Mouse (Mus musculus) limb, embryonic 11.5 days (tissue): Measurements from ENCODE around the gene Prpsap1. TPM values are rescaled to one million over a fixed set of nuclear protein-coding genes. Genes with fewer than 3 reads are reported as not detected.

Experiments
- ATAC-seq: fragments of 200-750 bp; cut with Nextera tagmentation; 2 replicates; pipeline ENCODE4 v1.8.0; 2017; ENCODE audit warnings: low read depth; ENCODE audit not compliant: insufficient number of reproducible peaks, low FRiP score, low TSS enrichment
- DNase-seq: peaks from one replicate; pipeline ENCODE4 v3.0.0-alpha.2; 2015; ENCODE audit warnings: low spot score
- H3K27ac ChIP-seq: fragments of 300-500 bp; sonication (generic); replicated peaks from 2 replicates; pipeline ENCODE4 v1.5.1; 2014; ENCODE audit warnings: low read depth, mild to moderate bottlenecking, low read length
- H3K27me3 ChIP-seq: fragments of 300-500 bp; sonication (generic); 2 replicates; pipeline ENCODE4 v1.6.1; 2014; ENCODE audit warnings: mild to moderate bottlenecking, low read length, mixed read lengths; ENCODE audit not compliant: control insufficient read depth, insufficient read depth
- H3K36me3 ChIP-seq: fragments of 300-500 bp; sonication (generic); 2 replicates; pipeline ENCODE4 v1.6.1; 2014; ENCODE audit warnings: mild to moderate bottlenecking, low read length, moderate library complexity, mixed read lengths; ENCODE audit not compliant: control insufficient read depth, insufficient read depth
- H3K4me1 ChIP-seq: fragments of 300-500 bp; sonication (generic); 2 replicates; pipeline ENCODE4 v1.6.1; 2014; ENCODE audit warnings: low read length, mixed read lengths; ENCODE audit not compliant: control insufficient read depth, insufficient read depth
- H3K4me2 ChIP-seq: fragments of 300-500 bp; sonication (generic); 2 replicates; pipeline ENCODE4 v1.6.1; 2014; ENCODE audit warnings: low read depth, mild to moderate bottlenecking, moderate library complexity; ENCODE audit not compliant: severe bottlenecking
- H3K4me3 ChIP-seq: fragments of 300-500 bp; sonication (generic); 2 replicates; pipeline ENCODE4 v1.5.1; 2014; ENCODE audit warnings: low read depth, low read length
- H3K9ac ChIP-seq: fragments of 300-500 bp; sonication (generic); 2 replicates; pipeline ENCODE4 v1.6.1; 2014; ENCODE audit warnings: mild to moderate bottlenecking, low read length
- H3K9me3 ChIP-seq: fragments of 300-500 bp; sonication (generic); 2 replicates; pipeline ENCODE4 v1.6.1; 2016; ENCODE audit warnings: low read length; ENCODE audit not compliant: control insufficient read depth
- WGBS: fragments of 180-500 bp; shearing (Covaris S2); extraction: QIAGEN DNeasy Blood & Tissue Kit; methylation state at CpG from one replicate; pipeline ENCODE4 v1.1.7; 2014; 5-methylcytosine and 5-hydroxymethylcytosine counted together
- polyA plus RNA-seq: library from polyadenylated mRNA; unstranded; fragments of >200 nt; fragmentation: Nextera tagmentation; extraction: Ambion mirVana; gene quantifications from 2 replicates; pipeline ENCODE4 v1.2.1, GENCODE M21; 2014

Gene Prpsap1
- polyA plus RNA-seq, 1 experiment from 2014 or later = 183 TPM

DNA sequence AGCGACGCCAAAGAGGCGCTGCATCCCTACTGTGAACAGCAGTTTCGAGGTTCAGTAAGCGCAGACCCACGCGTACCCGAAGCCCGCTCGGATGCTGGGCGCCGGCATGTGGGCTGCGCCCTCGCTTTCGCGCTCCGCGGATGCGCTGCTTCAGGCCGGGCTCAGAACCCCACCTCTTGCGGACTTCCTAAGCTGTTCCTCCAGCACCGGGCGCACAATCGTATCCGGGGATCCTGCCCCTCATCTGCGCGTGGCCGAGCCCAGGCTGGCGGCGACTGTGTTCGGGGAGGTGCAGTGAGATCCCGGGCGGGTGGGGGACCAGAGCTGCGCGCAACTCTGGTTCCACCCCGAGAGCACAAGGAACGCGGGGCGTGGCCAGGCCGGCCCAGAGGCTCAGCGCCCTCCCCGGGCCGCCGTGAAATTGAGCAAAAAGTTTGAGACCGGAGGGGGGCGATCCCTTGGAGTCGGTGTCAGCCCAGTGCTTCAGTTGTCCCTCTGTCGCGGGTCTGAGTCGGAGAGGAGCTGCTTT, 38.9 kb upstream of the Prpsap1 start:
- ATAC-seq = peak; percentile 50; the same call in 1 of the 2 replicates
- Histone ChIP-seq H3K4me3 (peak overlapping the region; percentile 41), H3K4me2 (peak overlapping the region; percentile 75), H3K27ac (no peak overlapping the region), H3K9me3 (no peaks in the 10 kb centered on the region), H3K9ac (peak overlapping the region; percentile 30), H3K36me3 (no peaks in the 10 kb centered on the region), H3K27me3 (peaks cover 50% of the 10 kb centered on the region), H3K4me1 (peaks cover 28% of the 10 kb centered on the region)
- peak; percentile 77 for DNase-seq
- WGBS = under 1% methylated on average over 50 of the region's 50 CpGs

GRCm38 (mm10) chr11:116532262-116532809, 38.3 kb upstream of the Prpsap1 start:
- H3K27me3 ChIP-seq = peaks cover 50% of the 10 kb centered on the region
- H3K9ac ChIP-seq = peak overlapping the region; percentile 30
- ATAC-seq (0 out of 2 replicates have a peak, but pooled peaks have one; percentile 23), DNase-seq (peak; percentile 72)
- no peak overlapping the region for H3K27ac ChIP-seq
- no peaks in the 10 kb centered on the region for H3K9me3 ChIP-seq
- peak overlapping the region; percentile 75 for H3K4me2 ChIP-seq
- H3K4me1 ChIP-seq = peaks cover 28% of the 10 kb centered on the region
- H3K36me3 ChIP-seq = no peaks in the 10 kb centered on the region
- under 1% methylated on average over 30 of the region's 30 CpGs for WGBS
- H3K4me3 ChIP-seq = peak overlapping the region; percentile 41

- peaks cover 28% of the 10 kb centered on the region for H3K4me1 ChIP-seq
- 0 out of 2 replicates have a peak overlapping the region, but pooled peaks have one; percentile 17 for H3K9ac ChIP-seq
- H3K4me3 ChIP-seq = peak overlapping the region; percentile 41
- H3K36me3 ChIP-seq = no peaks in the 10 kb centered on the region
- H3K9me3 ChIP-seq = no peaks in the 10 kb centered on the region
- H3K4me2 ChIP-seq = peak overlapping the region; percentile 75
- WGBS = 5% methylated on average over 48 of the region's 48 CpGs
- ATAC-seq (no peak), DNase-seq (peak; percentile 56)
- H3K27me3 ChIP-seq = peaks cover 50% of the 10 kb centered on the region
- H3K27ac ChIP-seq = no peak overlapping the region
Measured at GRCm38 (mm10) chr11:116531371-116532191, 37.6 kb upstream of the Prpsap1 start.

DNA sequence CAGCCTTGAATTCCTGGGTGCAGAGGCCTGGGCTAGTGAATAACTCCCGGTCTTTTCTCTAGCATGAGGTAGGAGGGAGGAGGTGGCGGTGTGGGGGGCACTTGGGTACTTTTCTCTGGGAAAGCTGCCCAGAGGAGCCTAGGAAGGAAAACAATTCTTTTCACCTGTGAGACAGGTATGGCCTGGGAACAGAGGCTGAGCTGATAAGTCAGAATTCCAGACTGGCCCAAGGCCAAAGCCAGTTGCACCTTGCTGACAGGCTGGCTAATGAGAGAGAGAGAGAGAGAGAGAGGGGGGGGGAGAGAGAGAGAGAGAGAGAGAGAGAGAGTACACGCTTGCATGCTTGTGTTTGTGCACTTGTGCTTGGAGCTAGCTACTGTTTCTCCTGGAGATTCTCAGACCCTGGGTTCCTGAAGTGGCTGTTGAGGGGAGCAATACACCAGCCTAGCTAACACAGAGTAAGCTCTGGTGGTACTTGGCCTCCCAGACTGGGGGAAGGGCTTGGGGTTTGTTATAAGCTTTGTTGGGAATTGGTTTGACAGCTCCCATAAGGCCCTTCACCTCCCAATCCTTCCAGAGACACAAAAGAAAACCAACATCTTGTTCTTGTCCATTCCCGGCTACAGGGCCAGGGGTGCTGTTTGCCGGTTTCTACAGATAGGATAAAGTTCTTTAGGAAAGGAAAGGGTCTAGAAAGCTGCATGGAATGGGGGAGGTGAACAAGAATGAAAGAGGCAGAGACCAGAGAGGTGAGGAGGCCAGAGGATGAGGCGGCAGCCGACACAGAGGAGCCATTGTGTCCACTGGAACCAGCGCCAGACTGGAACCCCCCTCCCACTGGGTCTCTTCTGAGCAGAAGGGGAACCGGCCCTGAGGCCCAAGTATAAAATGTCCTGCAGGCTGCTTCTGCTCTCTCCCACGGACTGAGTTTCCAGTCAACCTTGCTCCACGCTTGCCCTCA, 36.5 kb upstream of the Prpsap1 start, which contains the start of gene Sphk1:
Sphk1 (plus strand) TSS at position 739 of the 961 bp plus-strand sequence.
- peak within 1 kb of the TSS; percentile 41 for H3K4me3 ChIP-seq
- H3K27ac ChIP-seq = no peak within 1 kb of the TSS
- H3K9ac ChIP-seq = 0 out of 2 replicates have a peak within 1 kb of the TSS, but pooled peaks have one; percentile 17
- H3K27me3 ChIP-seq = peaks cover 49% of the 10 kb centered on the region
- H3K4me1 ChIP-seq = peaks cover 28% of the 10 kb centered on the region
- no peak for ATAC-seq
- 37% methylated on average over 11 of the region's 11 CpGs for WGBS
- DNase-seq = peak; percentile 56
- H3K4me2 ChIP-seq = peak within 1 kb of the TSS; percentile 75
- H3K36me3 ChIP-seq = no peaks in the 10 kb centered on the region
- H3K9me3 ChIP-seq = no peaks in the 10 kb centered on the region

DNA sequence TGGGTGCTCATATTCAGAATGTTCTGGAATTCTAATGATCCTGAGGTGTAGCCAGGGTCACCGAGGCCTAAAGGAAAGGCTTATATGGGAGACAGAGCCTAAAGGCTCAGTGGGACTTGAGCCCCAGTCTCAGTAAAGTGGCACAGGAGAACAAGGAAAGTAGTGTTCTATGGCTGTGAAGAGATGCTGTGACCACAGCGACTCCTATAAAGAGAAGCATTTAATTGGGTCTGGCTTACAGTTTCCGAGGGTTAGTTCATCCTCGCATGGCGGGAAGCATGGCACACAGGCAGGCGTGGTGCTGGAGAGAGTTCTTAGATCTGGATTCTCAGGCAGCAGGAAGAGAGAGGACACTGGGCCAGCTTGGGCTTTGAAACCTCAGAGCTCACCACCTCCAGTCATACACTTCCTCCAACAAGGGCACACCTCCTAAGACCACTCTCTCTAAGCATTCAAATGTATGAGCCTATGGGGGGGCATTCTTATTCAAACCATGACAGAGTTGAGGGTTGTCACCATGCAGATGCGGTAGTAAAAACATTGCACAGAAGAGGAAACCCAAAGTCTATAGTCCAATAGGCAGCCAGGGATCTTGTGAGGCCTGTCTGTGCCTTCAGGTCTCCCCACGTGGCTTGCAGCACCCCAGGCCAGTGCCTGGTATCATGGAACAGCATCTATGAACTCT, 34.8 kb upstream of the Prpsap1 start:
- H3K4me1 ChIP-seq = peaks cover 26% of the 10 kb centered on the region
- no peak overlapping the region for H3K9ac ChIP-seq
- no peaks in the 10 kb centered on the region for H3K36me3 ChIP-seq
- no peak overlapping the region for H3K4me2 ChIP-seq
- DNase-seq (no peak), ATAC-seq (no peak)
- WGBS = 80% methylated on average over 8 of the region's 8 CpGs
- peaks cover 39% of the 10 kb centered on the region for H3K27me3 ChIP-seq
- no peak overlapping the region for H3K27ac ChIP-seq
- no peak overlapping the region for H3K4me3 ChIP-seq
- no peaks in the 10 kb centered on the region for H3K9me3 ChIP-seq

- 48% methylated on average over 5 of the region's 5 CpGs for WGBS
- Histone ChIP-seq H3K27me3 (no peaks in the 10 kb centered on the region), H3K4me3 (no peak overlapping the region), H3K9me3 (no peaks in the 10 kb centered on the region), H3K36me3 (no peaks in the 10 kb centered on the region), H3K9ac (no peak overlapping the region; the same call in 1 of the 2 replicates), H3K27ac (no peak overlapping the region), H3K4me1 (0 out of 2 replicates have a peak, but pooled peaks cover 3% of the 10 kb centered on the region), H3K4me2 (no peak overlapping the region)
- no peak for ATAC-seq
- no peak for DNase-seq
Measured at GRCm38 (mm10) chr11:116523699-116524189, 29.7 kb upstream of the Prpsap1 start.

DNA sequence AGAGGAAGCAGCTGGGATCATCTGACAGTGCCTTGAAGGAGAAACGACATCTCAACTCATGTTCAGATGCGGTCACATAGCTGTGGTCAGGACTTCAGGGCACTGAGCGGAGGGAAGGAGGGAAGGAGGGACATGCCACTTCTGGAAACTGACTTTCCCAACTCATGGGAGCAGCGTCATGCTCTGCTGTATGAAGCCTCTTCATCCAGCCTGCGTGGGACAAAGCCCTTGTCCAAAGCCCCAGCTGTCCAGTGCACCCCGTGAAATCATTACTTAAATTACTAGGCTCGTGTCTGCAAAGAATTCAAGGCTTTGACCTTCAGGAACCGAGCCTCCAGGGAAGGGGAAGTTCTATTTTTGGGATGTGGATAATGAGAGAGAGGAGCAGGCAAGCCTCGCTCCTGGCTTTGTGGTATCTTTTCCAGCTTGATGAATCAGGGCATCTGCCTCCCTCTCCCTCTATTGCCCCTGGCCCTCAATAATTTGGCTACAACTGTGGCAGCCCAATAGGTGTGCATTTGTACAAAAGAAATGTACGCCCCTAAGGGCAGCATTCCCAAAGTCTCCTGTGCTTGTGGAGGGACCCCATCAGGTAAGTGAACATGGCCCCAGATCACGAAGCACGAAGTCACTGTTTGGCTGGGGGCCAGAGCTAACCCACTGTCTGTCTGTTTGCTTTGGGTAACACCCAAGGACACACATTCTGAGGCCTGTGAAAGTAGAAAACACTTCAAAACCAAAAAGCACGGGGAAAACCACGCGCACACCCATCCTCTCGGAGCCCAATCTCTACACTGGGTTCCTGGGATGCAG, 29.1 kb upstream of the Prpsap1 start:
- H3K9ac ChIP-seq = no peak overlapping the region; the same call in 1 of the 2 replicates
- ATAC-seq = no peak

More for the DNA sequence above, 29.1 kb upstream of the Prpsap1 start:
- no peak overlapping the region for H3K27ac ChIP-seq
- H3K9me3 ChIP-seq = no peaks in the 10 kb centered on the region
- no peak for DNase-seq
- H3K4me1 ChIP-seq = 0 out of 2 replicates have a peak, but pooled peaks cover 3% of the 10 kb centered on the region
- 70% methylated on average over 16 of the region's 16 CpGs for whole genome bisulfite sequencing
- no peak overlapping the region for H3K4me3 ChIP-seq
- H3K4me2 ChIP-seq = no peak overlapping the region
- H3K36me3 ChIP-seq = no peaks in the 10 kb centered on the region
- H3K27me3 ChIP-seq = no peaks in the 10 kb centered on the region
